Mouse (Mus musculus) gastrocnemius, postnatal 10 days (tissue): ENCODE data around the gene Card9. TPM values are rescaled to one million over a fixed set of nuclear protein-coding genes. Genes with fewer than 3 reads are reported as not detected.
"Not testable (repeated sequence)": the region's sequence is repeated elsewhere in the genome, so short reads cannot be mapped to it uniquely, and the experiment has no call there.

Source experiments
- DNase-seq: peaks from one replicate; pipeline ENCODE4 v3.0.0; 2021; ENCODE audit warnings: mixed read lengths
- long read RNA-seq, 2 experiments: library from polyadenylated mRNA; stranded (forward); transcript quantifications; one replicate each; pipeline ENCODE4 v2.0.0; 2021
- total RNA-seq, 2 experiments: library from RNA; stranded (reverse); gene quantifications; 2 replicates each; pipeline ENCODE4 v1.2.3; 2021

Gene Card9
- total RNA-seq = 1 to 10 TPM in 1 of 2 experiments, under 1 TPM in 1; 0.82 to 1.5 TPM
- long read RNA-seq, experiment 1 = 0 reads
- long read RNA-seq, experiment 2 = 0 reads

GRCm38 (mm10) chr2:26360772-26361171 lies at the start of gene Card9:
Card9 (minus strand) TSS chr2:26360918.
- no peak for DNase-seq

GRCm38 (mm10) chr2:26410091-26410490 lies 49.4 kb upstream of the Card9 start:
- no peak for DNase-seq

DNA sequence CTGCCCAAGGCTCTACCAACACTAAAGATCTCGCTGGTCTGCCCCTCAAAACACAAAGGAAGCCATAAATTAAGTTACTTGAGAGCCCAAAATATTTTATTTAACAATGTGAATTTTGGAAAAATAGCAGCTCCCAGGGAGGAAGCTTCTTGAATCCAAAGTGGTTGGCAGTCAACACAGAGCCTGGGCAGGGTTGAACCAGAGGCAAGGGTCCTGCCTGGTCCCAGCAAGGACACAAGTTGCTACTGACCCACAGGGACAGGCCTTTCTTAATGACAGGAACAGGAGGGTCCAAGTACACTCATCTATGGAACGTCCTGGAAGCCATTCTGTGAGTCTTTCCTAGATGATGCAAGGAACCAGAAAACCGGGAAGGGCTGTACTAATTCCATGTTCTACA lies 48.6 kb upstream of the Card9 start:
- no peak for DNase-seq

GRCm38 (mm10) chr2:26408515-26409356 lies 48.0 kb upstream of the Card9 start, which contains the start of gene Inpp5e:
Inpp5e (minus strand) TSS chr2:26409203.
- DNase-seq = peak; percentile 99

DNA sequence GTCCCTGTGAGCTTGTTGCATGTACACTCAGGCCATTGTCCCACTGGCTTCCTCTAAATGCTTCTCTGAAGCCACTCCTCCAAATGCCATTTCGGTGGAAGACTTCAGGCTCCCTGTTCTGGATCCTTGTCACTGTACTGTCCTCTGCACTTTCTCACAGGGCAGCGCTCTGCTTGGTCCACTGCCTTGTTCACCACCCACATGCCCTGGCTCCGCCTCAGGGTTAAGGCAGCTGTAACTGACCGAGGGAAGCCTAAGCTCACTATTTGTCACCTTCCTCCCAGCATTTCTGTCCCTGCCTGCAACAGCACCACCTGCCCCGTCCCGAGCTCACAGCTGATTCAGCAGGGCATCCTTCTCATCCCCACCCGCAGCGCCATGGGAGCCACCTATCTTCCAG lies 42.6 kb upstream of the Card9 start:
- no peak for DNase-seq

GRCm38 (mm10) chr2:26402265-26402664 lies 41.5 kb upstream of the Card9 start:
- DNase-seq = no peak

DNA sequence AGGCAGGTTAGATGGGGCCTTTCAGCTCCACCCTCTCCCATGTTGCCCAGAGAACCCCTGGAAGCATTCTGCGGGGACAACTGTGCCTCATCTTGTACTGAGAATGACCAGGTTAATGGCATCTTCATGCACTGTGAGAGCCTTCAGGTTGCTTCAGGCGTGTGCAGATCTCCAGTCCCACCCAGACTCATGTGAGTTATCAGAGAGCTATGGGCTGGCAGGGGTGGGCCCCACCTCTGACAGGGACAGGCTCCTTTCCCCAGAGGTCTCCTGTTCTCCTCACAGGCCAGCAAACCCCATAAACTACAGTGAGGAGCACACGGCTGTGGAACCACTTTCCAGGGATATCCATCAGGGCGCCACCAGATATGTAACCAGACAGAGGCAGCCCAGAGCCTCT lies 40.3 kb upstream of the Card9 start:
- DNase-seq = no peak

GRCm38 (mm10) chr2:26400296-26400695 lies 39.6 kb upstream of the Card9 start:
- DNase-seq = no peak

DNA sequence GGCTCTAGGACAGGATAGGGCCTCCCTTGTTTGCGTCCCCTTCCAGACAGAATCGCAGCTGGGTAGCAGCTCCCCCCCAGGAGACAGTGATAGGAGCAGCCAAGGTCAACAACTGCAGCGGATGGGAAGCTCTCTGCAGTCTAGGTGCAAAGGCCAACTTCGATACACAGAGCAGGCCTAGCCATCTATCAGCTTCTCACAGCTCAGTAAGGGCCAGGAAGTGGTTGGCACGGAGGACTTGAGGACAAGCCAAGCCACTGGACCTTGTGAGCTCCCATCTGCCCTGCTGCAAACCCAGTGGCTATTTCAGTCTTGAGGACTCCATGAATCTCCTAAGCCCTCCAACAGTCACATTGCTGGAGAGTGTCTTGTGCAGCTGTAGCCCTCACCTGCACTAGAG lies 38.9 kb upstream of the Card9 start:
- peak; percentile 32 for DNase-seq

DNA sequence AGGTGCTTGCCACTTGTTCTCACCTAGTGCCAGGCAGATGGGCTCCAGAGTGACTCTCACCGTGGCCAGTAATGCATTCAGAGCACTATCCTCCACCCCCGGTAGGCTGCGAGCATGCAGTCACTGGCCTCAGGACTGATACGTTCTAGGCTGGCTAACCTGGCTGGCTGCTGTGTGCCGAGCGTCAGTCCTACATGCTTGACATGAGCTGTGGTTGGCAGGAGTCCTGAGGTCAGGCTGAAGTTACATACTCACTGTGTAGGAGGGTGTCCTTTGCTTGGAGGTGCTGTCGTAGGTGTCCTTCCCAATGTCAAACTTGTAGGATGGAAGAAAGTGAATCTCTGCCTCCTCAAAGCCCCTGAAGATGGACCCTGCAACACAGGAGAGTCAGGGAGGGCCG lies 38.3 kb upstream of the Card9 start:
- DNase-seq = no peak

DNA sequence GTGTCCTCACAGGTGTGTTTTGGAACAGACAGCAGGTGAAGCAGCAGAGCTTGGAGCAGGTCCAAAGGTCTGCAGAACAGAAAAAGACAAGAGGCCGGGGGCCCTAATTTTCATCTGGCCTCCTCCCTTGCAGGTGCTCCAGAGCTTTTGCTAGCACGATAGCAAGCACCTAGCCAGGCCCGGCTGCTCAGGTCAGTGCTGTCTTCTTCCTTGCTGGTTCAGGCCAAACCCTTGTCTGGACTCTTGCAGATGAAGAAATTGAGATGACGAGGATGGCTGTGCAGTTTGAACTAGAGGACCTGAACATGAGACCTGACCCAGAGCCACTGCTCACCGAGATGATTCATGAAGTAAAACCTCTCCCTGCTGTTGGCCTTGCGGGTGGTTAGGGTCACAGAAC lies 30.9 kb upstream of the Card9 start:
- DNase-seq = no peak

- DNase-seq = no peak
Observed at GRCm38 (mm10) chr2:26390954-26391353, 30.2 kb upstream of the Card9 start.

DNA sequence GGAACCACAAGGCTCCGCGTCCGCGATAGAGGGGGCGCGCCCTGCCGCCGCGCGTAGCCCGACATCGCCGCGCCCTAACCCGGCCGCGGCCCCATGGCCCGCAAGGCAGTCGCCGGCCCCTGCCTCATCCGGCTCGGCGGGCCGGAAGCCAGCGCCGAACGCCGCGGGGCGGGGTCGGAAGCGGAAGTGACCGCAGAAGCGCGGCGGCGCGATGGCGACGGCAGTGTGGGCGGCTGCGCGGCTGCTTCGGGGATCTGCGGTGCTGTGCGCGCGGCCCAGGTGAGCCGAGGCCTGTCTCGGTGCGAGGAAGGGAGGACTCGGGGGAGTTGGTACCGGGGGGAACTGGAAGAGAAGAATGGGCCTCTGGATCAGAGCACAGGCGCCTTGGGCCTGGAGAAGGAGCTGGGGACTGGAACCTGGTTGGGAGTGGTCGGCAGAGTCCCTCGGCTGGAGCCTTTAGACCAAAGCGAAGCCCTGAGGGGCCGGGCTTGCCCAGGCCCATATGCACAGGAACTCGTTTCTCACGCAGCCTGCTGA lies 28.5 kb upstream of the Card9 start, which contains the start of the genes Entr1 and Pmpca:
Gene Entr1, minus strand, starts transcription at position 163 of the 537 bp plus-strand sequence.
Gene Pmpca, plus strand, starts transcription at position 186 of the 537 bp plus-strand sequence.
- peak; percentile 90 for DNase-seq

- peak; percentile 39 for DNase-seq
Observed at GRCm38 (mm10) chr2:26388682-26389153, 28.0 kb upstream of the Card9 start.

- no peak for DNase-seq
Observed at GRCm38 (mm10) chr2:26387713-26388112, 27.0 kb upstream of the Card9 start.

- DNase-seq = not testable (repeated sequence)
Observed at GRCm38 (mm10) chr2:26380871-26381270, 20.2 kb upstream of the Card9 start.

DNA sequence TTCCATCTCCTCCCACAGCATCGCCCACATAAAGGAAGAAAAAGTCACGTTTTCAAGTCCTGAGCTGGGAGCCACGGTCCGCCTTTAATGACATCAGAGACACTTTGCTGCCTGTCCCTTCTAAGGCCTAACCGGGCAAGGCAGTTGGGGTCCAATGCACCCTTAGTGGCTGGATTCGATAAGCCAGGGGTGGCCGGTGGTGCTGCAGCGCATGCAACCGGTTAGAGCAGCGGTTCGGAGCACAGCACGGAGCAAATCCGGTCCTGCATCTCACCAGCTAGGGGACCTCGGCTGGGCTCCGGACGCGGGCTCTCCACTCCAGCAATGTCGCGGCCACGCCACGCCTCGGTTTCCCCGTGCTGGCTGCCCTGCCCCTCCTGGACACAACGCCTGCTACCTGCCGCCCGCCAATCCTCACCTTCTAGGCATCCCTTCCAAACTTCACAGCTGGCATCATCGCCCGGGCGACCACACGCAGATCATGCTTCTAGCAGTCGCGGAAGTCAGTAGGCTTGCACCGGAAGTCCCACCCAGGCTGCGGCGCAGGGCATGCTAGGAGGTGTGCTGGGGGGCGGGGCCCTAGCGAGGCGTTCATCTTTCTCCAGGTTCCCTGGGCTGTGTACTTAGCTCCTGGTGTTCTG lies 19.5 kb upstream of the Card9 start, which contains the start of gene Snapc4:
Gene Snapc4, minus strand, starts transcription at position 523 of the 641 bp plus-strand sequence.
- peak; percentile 75 for DNase-seq

DNA sequence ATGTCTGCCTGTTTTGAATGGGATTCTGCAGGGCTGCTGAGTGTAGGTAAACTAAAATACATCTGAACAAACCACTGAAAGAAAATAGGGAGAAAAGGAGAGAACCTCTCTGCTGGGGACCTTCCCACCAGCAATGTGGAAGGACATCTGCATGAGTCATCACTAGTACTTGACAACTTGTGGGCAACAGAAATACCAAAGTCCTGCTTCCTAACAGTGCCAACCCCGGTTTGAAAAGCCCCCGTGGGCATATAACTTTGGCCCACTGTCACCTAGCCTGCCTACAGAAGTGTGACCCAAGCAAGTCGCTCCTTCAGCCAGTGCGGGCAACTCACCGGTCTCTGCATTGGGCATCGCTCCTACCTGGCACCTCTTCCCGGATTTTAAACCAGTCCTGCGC lies 11.7 kb upstream of the Card9 start:
- DNase-seq = no peak

GRCm38 (mm10) chr2:26368572-26368971 lies 7.9 kb upstream of the Card9 start:
- no peak for DNase-seq

DNA sequence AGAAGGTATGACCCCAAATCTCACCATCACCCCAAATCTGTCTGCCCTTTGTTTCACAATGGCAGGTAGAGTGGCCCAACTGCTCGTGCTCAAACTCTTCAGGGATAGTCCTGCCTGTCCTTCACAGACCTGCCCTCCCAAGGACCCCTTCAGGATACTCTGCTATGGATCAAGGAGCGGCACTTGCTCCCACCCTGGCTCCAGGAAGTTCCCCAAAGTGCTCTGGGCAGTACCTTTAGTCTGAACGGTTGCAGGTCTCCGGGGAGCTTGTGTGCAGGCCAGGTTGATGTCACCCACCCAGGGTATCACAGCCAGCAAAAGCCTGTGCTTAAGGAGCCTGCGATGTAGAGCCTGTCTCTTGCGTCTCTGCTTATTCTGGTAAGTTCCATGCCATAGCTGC lies 7.2 kb upstream of the Card9 start:
- no peak for DNase-seq

DNA sequence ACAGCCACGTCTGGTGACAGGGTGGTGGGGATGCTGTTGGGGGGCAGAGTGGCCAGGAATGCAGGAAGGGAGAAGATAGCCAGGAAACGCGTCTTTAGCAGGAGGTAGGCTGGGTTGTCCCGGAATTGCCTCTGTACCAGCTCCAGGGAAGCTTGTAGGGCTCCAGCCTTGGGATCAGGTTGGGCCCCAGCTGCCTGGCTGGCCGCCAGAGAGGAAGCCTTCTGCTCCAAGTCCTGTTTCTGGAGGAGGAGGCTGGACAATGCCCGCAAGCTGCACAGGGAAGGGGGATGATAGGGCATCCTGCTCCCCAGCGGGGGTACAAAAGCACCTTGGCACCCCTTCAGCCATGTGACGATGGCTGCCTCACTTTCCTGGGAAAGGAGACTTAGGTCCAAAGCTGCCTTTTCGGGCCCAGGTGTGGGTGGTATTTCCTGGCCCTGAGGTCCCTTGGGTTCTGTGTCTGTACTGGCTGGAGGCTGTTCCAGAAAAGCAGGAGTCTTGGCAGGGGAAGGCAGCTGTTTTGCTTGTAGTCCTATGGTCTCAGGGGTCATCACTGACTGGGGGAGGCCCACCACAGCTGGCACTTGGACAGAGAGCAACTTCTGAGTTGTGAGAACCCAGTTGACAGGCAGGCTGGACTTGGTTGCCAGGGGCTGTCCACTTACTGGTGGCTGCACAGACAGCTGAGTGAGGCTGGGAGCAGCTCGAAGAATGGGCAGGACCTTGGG lies 4.2 kb upstream of the Card9 start:
- peak; percentile 91 for DNase-seq

DNA sequence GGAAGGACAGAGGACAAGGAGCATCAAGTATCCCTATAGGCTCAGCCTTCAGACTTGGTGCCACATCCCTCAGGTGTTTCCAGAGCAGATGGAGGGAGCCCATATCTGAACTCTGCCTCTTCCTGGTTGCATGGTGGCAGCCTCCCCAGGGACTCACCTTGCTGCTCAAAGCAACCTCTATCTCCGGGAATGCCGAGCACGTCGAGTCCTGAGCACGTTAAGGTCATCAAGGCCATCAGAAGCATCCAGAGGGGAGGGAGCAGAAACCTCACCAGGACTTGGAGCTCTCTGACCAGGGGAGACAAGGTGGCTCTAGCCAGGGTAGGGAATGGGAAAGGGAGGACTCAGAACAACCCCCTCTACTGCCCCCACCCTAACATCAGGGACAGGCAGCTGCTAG lies 2.8 kb upstream of the Card9 start:
- no peak for DNase-seq
